Mouse (Mus musculus): ENCODE measurements around the gene Slc7a10. TPM values are rescaled to one million over a fixed set of nuclear protein-coding genes. Genes with fewer than 3 reads are reported as not detected.

The Slc7a10 gene
- polyA plus RNA-seq (2015; fragmentation: Nextera tagmentation; extraction: Ambion mirVana) = 5.3 and 6.2 TPM in 2 replicates

DNA sequence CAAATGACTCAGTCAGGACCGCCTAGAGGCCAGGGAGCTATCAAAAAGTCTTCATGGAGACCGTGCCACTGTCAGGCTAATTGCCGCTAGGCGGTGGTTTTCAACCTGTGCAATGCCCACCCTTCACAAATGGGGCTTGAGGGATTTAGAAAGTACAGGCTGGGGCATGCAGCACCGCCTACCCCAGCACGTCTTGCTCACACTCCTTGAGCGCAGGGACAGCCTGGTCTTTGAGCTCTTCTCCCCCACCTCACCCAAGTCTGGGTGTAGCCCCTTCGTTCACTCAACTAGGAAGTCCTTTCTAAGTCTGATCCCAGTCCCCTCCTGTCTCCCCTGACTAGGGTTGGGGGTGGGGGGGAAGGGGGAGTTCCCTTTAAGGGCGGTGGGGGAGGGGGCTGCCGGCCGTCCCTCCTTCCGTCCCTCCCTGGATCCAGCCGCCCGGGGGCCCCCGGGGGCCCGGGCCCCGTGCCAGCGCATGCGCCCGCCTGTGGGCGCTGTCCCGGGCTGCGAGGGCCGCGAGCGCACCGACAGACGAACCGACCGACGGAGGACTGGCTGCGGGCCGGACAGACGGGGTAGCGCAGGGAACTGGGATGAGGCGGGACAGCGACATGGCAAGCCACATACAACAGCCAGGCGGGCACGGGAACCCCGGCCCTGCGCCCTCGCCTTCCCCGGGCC is at the start of gene Slc7a10:
Slc7a10 (plus strand) TSS at position 497 of the 681 bp plus-strand sequence.
- Histone ChIP-seq H3K4me1 (peaks cover 17% of the 10 kb centered on the region), H3K9me3 (0 out of 2 replicates have a peak, but pooled peaks cover 4% of the 10 kb centered on the region), H3K27ac (replicated peaks) (no peak within 1 kb of the TSS), H3K9ac (replicated peaks) (peak within 1 kb of the TSS; percentile 37), H3K27me3 (peaks cover 33% of the 10 kb centered on the region), H3K36me3 (no peaks in the 10 kb centered on the region), H3K4me3 (peak within 1 kb of the TSS; percentile 39), H3K4me2 (replicated peaks) (peak within 1 kb of the TSS; percentile 69)
- WGBS = under 1% methylated on average over 34 of the region's 43 CpGs
- peak; percentile 44 for ATAC-seq (replicated peaks)

- Histone ChIP-seq H3K36me3 (no peaks in the 10 kb centered on the region), H3K4me3 (no peak overlapping the region), H3K4me1 (no peaks in the 10 kb centered on the region; the same call in 1 of the 2 replicates), H3K9ac (replicated peaks) (no peak overlapping the region), H3K4me2 (replicated peaks) (no peak overlapping the region), H3K27ac (replicated peaks) (no peak overlapping the region), H3K9me3 (no peaks in the 10 kb centered on the region), H3K27me3 (no peaks in the 10 kb centered on the region)
- no peak for ATAC-seq (replicated peaks)
- WGBS = 88% methylated on average over 1 of the region's 1 CpGs
Observed at GRCm38 (mm10) chr7:35137524-35137923, 48.7 kb upstream of the Slc7a10 start.

DNA sequence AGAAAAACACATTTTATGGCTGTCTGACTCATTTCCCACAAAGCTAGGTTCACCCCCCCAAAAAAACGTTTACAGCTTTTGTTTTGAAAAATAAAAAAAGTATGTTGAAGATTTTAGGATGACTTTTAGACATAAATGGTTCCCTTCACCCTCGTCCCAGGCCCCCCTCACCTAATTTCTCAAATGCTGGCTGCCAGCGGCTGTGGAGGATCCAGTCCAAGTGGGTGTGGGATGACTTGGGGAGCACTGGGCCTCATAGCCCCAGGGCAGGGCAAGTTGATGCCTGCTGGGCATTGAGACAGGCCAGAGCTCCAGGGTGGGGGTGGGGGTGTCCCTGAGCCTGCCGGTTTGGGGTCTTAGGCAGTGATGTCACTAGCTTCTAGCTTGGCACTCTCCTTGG is 47.7 kb upstream of the Slc7a10 start:
- ATAC-seq (replicated peaks) = no peak
- H3K4me2 ChIP-seq (replicated peaks) = no peak overlapping the region
- no peaks in the 10 kb centered on the region for H3K27me3 ChIP-seq
- 65% methylated on average over 4 of the region's 4 CpGs for WGBS
- H3K4me1 ChIP-seq = no peaks in the 10 kb centered on the region; the same call in 1 of the 2 replicates
- no peak overlapping the region for H3K27ac ChIP-seq (replicated peaks)
- no peaks in the 10 kb centered on the region for H3K36me3 ChIP-seq
- H3K9ac ChIP-seq (replicated peaks) = no peak overlapping the region
- no peaks in the 10 kb centered on the region for H3K9me3 ChIP-seq
- H3K4me3 ChIP-seq = no peak overlapping the region

DNA sequence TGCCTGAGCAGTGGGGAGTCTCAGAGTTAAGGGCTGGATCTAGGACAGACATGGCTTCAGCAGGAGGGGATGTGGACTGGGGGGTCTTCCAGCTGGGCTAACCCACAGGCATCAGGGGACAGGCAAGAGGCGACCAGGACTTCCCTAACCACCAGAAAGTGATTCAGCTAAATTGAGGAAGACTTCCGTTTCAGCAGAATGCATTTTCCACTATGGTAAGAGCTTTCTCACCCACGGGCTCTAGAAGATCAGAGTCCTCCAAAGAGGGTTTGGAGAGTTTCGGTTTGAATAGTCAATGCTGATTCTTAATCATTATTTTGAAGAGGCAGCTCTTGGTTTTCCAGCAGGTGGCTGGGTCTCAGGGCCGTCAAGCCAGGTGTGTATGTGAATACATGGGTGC is 46.3 kb upstream of the Slc7a10 start:
- ATAC-seq (replicated peaks) = no peak
- Histone ChIP-seq H3K36me3 (no peaks in the 10 kb centered on the region), H3K27ac (replicated peaks) (no peak overlapping the region), H3K9me3 (no peaks in the 10 kb centered on the region), H3K9ac (replicated peaks) (no peak overlapping the region), H3K4me1 (no peaks in the 10 kb centered on the region; the same call in 1 of the 2 replicates), H3K27me3 (no peaks in the 10 kb centered on the region), H3K4me2 (replicated peaks) (no peak overlapping the region), H3K4me3 (no peak overlapping the region)
- 84% methylated on average over 5 of the region's 5 CpGs for WGBS

DNA sequence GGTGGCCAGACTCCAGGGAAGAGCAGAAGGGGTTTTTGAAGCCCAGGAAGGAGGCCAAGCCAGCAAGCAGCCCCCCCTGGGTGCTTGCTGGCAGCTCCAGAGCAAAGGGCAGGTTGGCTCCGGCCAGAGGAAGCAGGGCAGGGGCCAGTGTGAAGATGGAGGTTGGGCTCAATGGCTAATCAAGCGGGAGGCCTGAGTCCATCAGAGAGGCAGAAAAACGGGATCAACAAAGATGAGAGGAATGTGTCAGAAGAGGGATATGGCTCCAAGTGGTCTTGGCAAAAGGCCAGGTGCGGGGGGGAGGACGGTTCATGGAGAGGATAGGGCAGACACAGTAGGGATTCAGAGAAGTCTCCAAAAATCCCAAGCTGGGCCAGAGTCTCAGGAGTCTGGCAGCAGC is 44.7 kb upstream of the Slc7a10 start:
- H3K27me3 ChIP-seq = no peaks in the 10 kb centered on the region
- no peak overlapping the region for H3K4me2 ChIP-seq (replicated peaks)
- H3K9ac ChIP-seq (replicated peaks) = no peak overlapping the region
- H3K9me3 ChIP-seq = no peaks in the 10 kb centered on the region
- no peaks in the 10 kb centered on the region for H3K4me1 ChIP-seq
- ATAC-seq (replicated peaks) = no peak
- 52% methylated on average over 5 of the region's 5 CpGs for WGBS
- H3K36me3 ChIP-seq = no peaks in the 10 kb centered on the region
- no peak overlapping the region for H3K4me3 ChIP-seq
- H3K27ac ChIP-seq (replicated peaks) = no peak overlapping the region

DNA sequence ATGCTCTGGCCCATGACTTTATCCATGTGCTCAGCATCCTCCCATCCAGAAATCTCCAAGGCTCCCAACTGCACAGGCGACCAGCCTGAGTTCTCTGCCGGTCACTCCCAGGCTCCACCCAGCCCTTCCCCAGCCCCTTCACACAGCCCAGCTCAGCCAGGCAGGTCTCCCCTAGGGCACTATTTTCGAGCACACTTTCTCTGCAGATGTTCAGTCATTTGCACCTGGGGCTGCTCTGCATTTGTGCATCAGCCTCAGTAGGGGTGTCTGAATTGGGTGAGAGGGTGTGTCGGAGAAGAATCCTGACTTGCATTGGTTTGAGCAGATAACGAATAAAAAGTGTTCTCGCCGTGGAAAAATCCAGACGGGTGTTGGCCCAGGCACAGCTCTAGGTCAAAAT is 43.7 kb upstream of the Slc7a10 start:
- Histone ChIP-seq H3K4me2 (replicated peaks) (no peak overlapping the region), H3K27ac (replicated peaks) (no peak overlapping the region), H3K4me3 (no peak overlapping the region), H3K36me3 (no peaks in the 10 kb centered on the region), H3K9ac (replicated peaks) (no peak overlapping the region), H3K27me3 (no peaks in the 10 kb centered on the region), H3K4me1 (no peaks in the 10 kb centered on the region), H3K9me3 (no peaks in the 10 kb centered on the region)
- ATAC-seq (replicated peaks) = no peak
- 78% methylated on average over 8 of the region's 8 CpGs for WGBS

- H3K4me1 ChIP-seq = no peaks in the 10 kb centered on the region
- H3K4me3 ChIP-seq = no peak overlapping the region
- H3K4me2 ChIP-seq (replicated peaks) = no peak overlapping the region
- no peak for ATAC-seq (replicated peaks)
- no peak overlapping the region for H3K27ac ChIP-seq (replicated peaks)
- no peaks in the 10 kb centered on the region for H3K9me3 ChIP-seq
- no peaks in the 10 kb centered on the region for H3K36me3 ChIP-seq
- no peak overlapping the region for H3K9ac ChIP-seq (replicated peaks)
- H3K27me3 ChIP-seq = no peaks in the 10 kb centered on the region
- WGBS = 71% methylated on average over 6 of the region's 6 CpGs
Observed at GRCm38 (mm10) chr7:35143864-35144618, 42.1 kb upstream of the Slc7a10 start.

- Histone ChIP-seq H3K36me3 (no peaks in the 10 kb centered on the region), H3K27me3 (no peaks in the 10 kb centered on the region), H3K9me3 (no peaks in the 10 kb centered on the region), H3K9ac (replicated peaks) (no peak overlapping the region), H3K4me1 (no peaks in the 10 kb centered on the region), H3K27ac (replicated peaks) (no peak overlapping the region), H3K4me2 (replicated peaks) (no peak overlapping the region), H3K4me3 (no peak overlapping the region)
- 80% methylated on average over 9 of the region's 9 CpGs for WGBS
- no peak for ATAC-seq (replicated peaks)
Observed at GRCm38 (mm10) chr7:35145068-35145467, 41.1 kb upstream of the Slc7a10 start.

DNA sequence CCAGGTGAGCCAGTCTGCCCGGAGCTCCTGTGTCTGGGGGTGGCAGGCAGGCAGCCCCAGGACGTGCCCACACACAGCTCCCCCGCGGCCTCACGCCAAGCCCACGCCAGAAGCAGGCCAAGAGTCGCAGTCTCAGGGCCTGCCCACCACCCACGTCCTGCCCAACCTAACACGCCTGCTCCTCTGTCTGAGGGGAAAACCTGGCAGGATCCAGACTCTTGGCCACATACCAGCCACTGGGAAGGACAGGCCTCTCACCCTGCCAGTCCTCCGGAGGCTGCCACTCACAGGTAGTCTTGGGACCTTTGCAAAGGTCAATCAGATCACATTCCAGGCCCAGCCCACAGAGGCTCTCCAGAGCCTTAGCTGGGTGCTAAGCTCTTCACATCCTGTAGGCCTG is 39.9 kb upstream of the Slc7a10 start:
- Histone ChIP-seq H3K27ac (replicated peaks) (no peak overlapping the region), H3K4me2 (replicated peaks) (no peak overlapping the region)
- 81% methylated on average over 10 of the region's 10 CpGs for WGBS

GRCm38 (mm10) chr7:35149616-35150433 is 36.4 kb upstream of the Slc7a10 start:
- H3K36me3 ChIP-seq = no peaks in the 10 kb centered on the region
- no peak overlapping the region for H3K9ac ChIP-seq (replicated peaks)
- WGBS = 72% methylated on average over 15 of the region's 15 CpGs
- no peak overlapping the region for H3K4me2 ChIP-seq (replicated peaks)
- no peaks in the 10 kb centered on the region for H3K9me3 ChIP-seq
- H3K27ac ChIP-seq (replicated peaks) = no peak overlapping the region
- no peak for ATAC-seq (replicated peaks)
- H3K27me3 ChIP-seq = no peaks in the 10 kb centered on the region
- no peaks in the 10 kb centered on the region for H3K4me1 ChIP-seq
- no peak overlapping the region for H3K4me3 ChIP-seq

More for the DNA sequence above, 39.9 kb upstream of the Slc7a10 start:
- Histone ChIP-seq H3K9me3 (no peaks in the 10 kb centered on the region), H3K4me1 (no peaks in the 10 kb centered on the region), H3K36me3 (no peaks in the 10 kb centered on the region), H3K27me3 (no peaks in the 10 kb centered on the region), H3K4me3 (no peak overlapping the region), H3K9ac (replicated peaks) (no peak overlapping the region)
- no peak for ATAC-seq (replicated peaks)

DNA sequence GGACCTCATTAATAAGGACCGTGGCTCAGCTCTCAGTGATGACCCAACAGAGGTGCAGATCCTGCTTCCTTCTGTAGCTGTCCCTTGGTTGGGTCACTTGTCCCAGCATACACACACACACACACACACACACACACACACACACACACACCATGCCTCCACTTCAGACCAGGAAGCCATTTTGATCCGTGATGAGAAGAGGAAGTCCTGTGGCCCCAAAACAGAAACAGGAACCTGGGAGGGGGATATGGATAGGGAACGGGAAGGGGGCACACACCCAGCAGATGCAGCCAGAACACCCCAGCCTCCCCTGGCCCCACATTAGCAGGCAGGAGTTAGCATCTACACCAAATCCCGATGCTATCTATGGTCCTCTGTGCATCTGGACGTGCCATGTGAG is 35.3 kb upstream of the Slc7a10 start:
- Histone ChIP-seq H3K27me3 (no peaks in the 10 kb centered on the region), H3K4me3 (no peak overlapping the region), H3K27ac (replicated peaks) (no peak overlapping the region), H3K4me2 (replicated peaks) (no peak overlapping the region), H3K36me3 (no peaks in the 10 kb centered on the region), H3K9ac (replicated peaks) (no peak overlapping the region), H3K9me3 (no peaks in the 10 kb centered on the region), H3K4me1 (no peaks in the 10 kb centered on the region)
- 89% methylated on average over 5 of the region's 5 CpGs for WGBS
- no peak for ATAC-seq (replicated peaks)

- Histone ChIP-seq H3K4me3 (no peak overlapping the region), H3K36me3 (no peaks in the 10 kb centered on the region), H3K27ac (replicated peaks) (no peak overlapping the region), H3K9ac (replicated peaks) (no peak overlapping the region), H3K4me2 (replicated peaks) (no peak overlapping the region), H3K9me3 (no peaks in the 10 kb centered on the region), H3K4me1 (no peaks in the 10 kb centered on the region), H3K27me3 (no peaks in the 10 kb centered on the region)
- no peak for ATAC-seq (replicated peaks)
- WGBS = 79% methylated on average over 12 of the region's 12 CpGs
Observed at GRCm38 (mm10) chr7:35154449-35154848, 31.7 kb upstream of the Slc7a10 start.
